Mouse (Mus musculus) bone marrow, adult 2 months (tissue): ENCODE results near the gene Lrguk.

Source experiments
- CTCF ChIP-seq: fragments of 200-500 bp; IDR thresholded peaks from 2 replicates; pipeline ENCODE4 v1.5.1; 2011; ENCODE audit warnings: low read length, control low read depth; ENCODE audit not compliant: control insufficient read depth, insufficient read depth
- POLR2A ChIP-seq: fragments of 200-500 bp; IDR thresholded peaks from 2 replicates; pipeline ENCODE4 v1.6.1; 2011; ENCODE audit warnings: low read depth, mild to moderate bottlenecking, control low read depth, low read length, borderline replicate concordance; ENCODE audit not compliant: control insufficient read depth

DNA sequence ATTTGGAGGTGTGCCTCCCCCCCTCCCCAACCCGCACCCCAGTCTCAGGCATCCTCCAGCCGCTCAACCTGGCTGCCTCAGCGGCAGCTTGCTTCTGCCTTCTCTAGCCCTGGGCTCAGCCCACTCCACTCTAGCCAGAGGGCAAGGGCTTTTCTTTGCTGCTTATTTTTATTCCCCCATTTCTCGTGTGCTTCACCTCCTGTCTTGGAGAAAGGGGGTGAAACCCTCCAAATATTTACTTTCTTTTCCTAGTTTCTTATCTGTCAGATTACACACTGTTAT, 439 bp downstream of the Lrguk start:
- TF ChIP-seq CTCF (no peak), POLR2A (no peak)
